In genomic region chr5:140772158-140772557, GRCm38 (mm10) we compare ENCODE assay signal across 9 mouse cellular contexts. TPM values are rescaled to one million over a fixed set of nuclear protein-coding genes. Genes with fewer than 3 reads are reported as not detected.
DNase-seq lines count a peak whose midpoint lies in the region; ATAC-seq and TF ChIP-seq lines count a peak whose summit lies in the region.
"Had no signal": no experiment of that assay in that cellular context is flagged by ENCODE, and none has a peak within 500 bp of the region (broad histone marks: within the 10 kb centered on the region; RNA-seq: fewer than 3 reads in every experiment).

No protein-coding gene starts in this region.

- H3K4me3 ChIP-seq in forebrain, embryonic 10.5 days = no peak overlapping the region
- H3K4me3 ChIP-seq in forebrain, embryonic 16.5 days (replicated peaks; ENCODE audit: low read length) = no peak overlapping the region
- H3K4me3 ChIP-seq in lung, postnatal 0 days (ENCODE audit: low read depth, low read length) = no peak overlapping the region
- no peak overlapping the region for H3K4me3 ChIP-seq in intestine, postnatal 0 days (ENCODE audit: low read depth, low read length)
- H3K4me3 ChIP-seq in olfactory bulb, adult 2 months (ENCODE audit: insufficient read depth, low read depth, low read length) = no peak overlapping the region

- H3K9ac ChIP-seq in forebrain, embryonic 16.5 days (replicated peaks; ENCODE audit: low read depth, low read length) = no peak overlapping the region
- H3K9ac ChIP-seq in lung, postnatal 0 days (replicated peaks; ENCODE audit: low read depth) = no peak overlapping the region
- H3K9ac ChIP-seq in intestine, postnatal 0 days (ENCODE audit: low read depth, low read length) = no peak overlapping the region

- no peak overlapping the region for H3K4me2 ChIP-seq in forebrain, embryonic 16.5 days (ENCODE audit: low read length)
- H3K4me2 ChIP-seq in lung, postnatal 0 days (replicated peaks; ENCODE audit: low read depth, low read length) = no peak overlapping the region
- H3K4me2 ChIP-seq in intestine, postnatal 0 days (replicated peaks; ENCODE audit: low read depth) = no peak overlapping the region

- TF ChIP-seq EP300 in lung, postnatal 0 days (IDR thresholded peaks at IDR 0.05) = no peak

- TF ChIP-seq CTCF in lung, postnatal 0 days (IDR thresholded peaks at IDR 0.05) = no peak
- TF ChIP-seq CTCF in intestine, postnatal 0 days (IDR thresholded peaks at IDR 0.05; ENCODE audit: low read depth) = no peak
- TF ChIP-seq CTCF in olfactory bulb, adult 2 months (IDR thresholded peaks at IDR 0.05; ENCODE audit: insufficient read depth, low read depth, low read length) = no peak

- H3K36me3 ChIP-seq in forebrain, embryonic 10.5 days (replicated peaks) = peaks cover 7% of the 10 kb centered on the region; the same call in 1 of the 2 replicates
- no peaks in the 10 kb centered on the region for H3K36me3 ChIP-seq in forebrain, embryonic 16.5 days (ENCODE audit: control insufficient read depth, insufficient read depth)
- no peaks in the 10 kb centered on the region for H3K36me3 ChIP-seq in lung, postnatal 0 days (ENCODE audit: insufficient read depth, low read length)
- H3K36me3 ChIP-seq in intestine, postnatal 0 days (ENCODE audit: control insufficient read depth, insufficient read depth) = peaks cover 11% of the 10 kb centered on the region

- H3K9me3 ChIP-seq in forebrain, embryonic 10.5 days = no peaks in the 10 kb centered on the region
- no peaks in the 10 kb centered on the region for H3K9me3 ChIP-seq in forebrain, embryonic 16.5 days (ENCODE audit: control insufficient read depth, low read length)
- H3K9me3 ChIP-seq in lung, postnatal 0 days (ENCODE audit: low read length) = no peaks in the 10 kb centered on the region
- H3K9me3 ChIP-seq in intestine, postnatal 0 days (ENCODE audit: control insufficient read depth) = no peaks in the 10 kb centered on the region

- H3K4me1 ChIP-seq in forebrain, embryonic 10.5 days = peaks cover 50% of the 10 kb centered on the region
- peaks cover 21% of the 10 kb centered on the region for H3K4me1 ChIP-seq in forebrain, embryonic 16.5 days (replicated peaks; ENCODE audit: control insufficient read depth, insufficient read depth, low read length)
- peaks cover 9% of the 10 kb centered on the region; the same call in 1 of the 2 replicates for H3K4me1 ChIP-seq in lung, postnatal 0 days (ENCODE audit: insufficient read depth, low read depth, low read length)
- no peaks in the 10 kb centered on the region; the same call in 1 of the 2 replicates for H3K4me1 ChIP-seq in intestine, postnatal 0 days (replicated peaks; ENCODE audit: control insufficient read depth, insufficient read depth, low read length)
- peaks cover 37% of the 10 kb centered on the region for H3K4me1 ChIP-seq in olfactory bulb, adult 2 months (ENCODE audit: control insufficient read depth, insufficient read depth, low read length)

- 84% methylated on average over 7 of the region's 7 CpGs for WGBS in forebrain, embryonic 10.5 days
- WGBS in forebrain, embryonic 16.5 days = 61% methylated on average over 7 of the region's 7 CpGs
- WGBS in lung, postnatal 0 days = 31% methylated on average over 7 of the region's 7 CpGs
- WGBS in intestine, postnatal 0 days = 58% methylated on average over 7 of the region's 7 CpGs
- WGBS in olfactory bulb, adult 2 months = 52% methylated on average over 7 of the region's 7 CpGs

- no peaks in the 10 kb centered on the region for H3K27me3 ChIP-seq in forebrain, embryonic 10.5 days (ENCODE audit: poor library complexity, severe bottlenecking)
- H3K27me3 ChIP-seq in forebrain, embryonic 16.5 days (replicated peaks; ENCODE audit: control insufficient read depth, insufficient read depth, low read length) = no peaks in the 10 kb centered on the region
- no peaks in the 10 kb centered on the region for H3K27me3 ChIP-seq in lung, postnatal 0 days (replicated peaks; ENCODE audit: insufficient read depth, low read length)
- H3K27me3 ChIP-seq in intestine, postnatal 0 days (replicated peaks; ENCODE audit: control insufficient read depth, insufficient read depth, low read length) = no peaks in the 10 kb centered on the region

- ATAC-seq in forebrain, embryonic 16.5 days = no peak
- no peak for ATAC-seq in lung, postnatal 0 days
- ATAC-seq in intestine, postnatal 0 days = no peak

- no peak for TF ChIP-seq POLR2A in olfactory bulb, adult 2 months (IDR thresholded peaks at IDR 0.05; ENCODE audit: insufficient read depth, low read depth, low read length)

- DNase-seq in forebrain, embryonic 10.5 days (ENCODE audit: extremely low spot score, low spot score) = no peak
- no peak for DNase-seq in lung, postnatal 0 days (ENCODE audit: low spot score)
- no peak for DNase-seq in lung, postnatal 36 days
- DNase-seq in spleen, adult 12 weeks (ENCODE audit: low spot score) = no peak
- DNase-seq in adrenal gland, adult 2 months = no peak
- DNase-seq: lung, adult 18-20 months had no signal

- peak overlapping the region; percentile 62; the same call in 1 of the 2 replicates for H3K27ac ChIP-seq in forebrain, embryonic 10.5 days
- H3K27ac ChIP-seq in forebrain, embryonic 16.5 days (ENCODE audit: low read length) = no peak overlapping the region
- peak overlapping the region; percentile 49 for H3K27ac ChIP-seq in lung, postnatal 0 days (ENCODE audit: low read length)
- 0 out of 2 replicates have a peak overlapping the region, but pooled peaks have one; percentile 1 for H3K27ac ChIP-seq in intestine, postnatal 0 days (ENCODE audit: low read depth, low read length)
- 0 out of 2 replicates have a peak overlapping the region, but pooled peaks have one; percentile 25 for H3K27ac ChIP-seq in olfactory bulb, adult 2 months (ENCODE audit: insufficient read depth, low read depth, low read length)

RNA-seq across cellular contexts. Expression of gene Amz1, which starts 48.2 kb away (rescaled TPM):
- 0.63 and 0.66 TPM in 2 replicates for polyA plus RNA-seq in forebrain, embryonic 10.5 days (2016; fragmentation: Nextera tagmentation; extraction: Ambion mirVana)
- polyA plus RNA-seq in forebrain, embryonic 16.5 days (2015; fragmentation: Nextera tagmentation; extraction: Ambion mirVana) = 5.6 and 7.4 TPM in 2 replicates
- polyA plus RNA-seq in lung, postnatal 0 days (2015; fragmentation: Nextera tagmentation; extraction: Ambion mirVana) = 2.7 and 3.3 TPM in 2 replicates
- polyA plus RNA-seq in intestine, postnatal 0 days (2015; fragmentation: Nextera tagmentation; extraction: Ambion mirVana) = 1.2 and 1.3 TPM in 2 replicates
- polyA plus RNA-seq in olfactory bulb, adult 2 months (2012; ENCODE audit: insufficient read depth, insufficient read length, low replicate concordance, missing spikeins) = not detected in 2 replicates
- total RNA-seq in adrenal gland, adult 2 months (2021) = 1 to 10 TPM in 1 of 2 experiments, under 1 TPM in 1; 0.52 to 1.1 TPM
- polyA plus RNA-seq in adrenal gland, adult 2 months (2012; rRNA removed) = 1.5 and 1.6 TPM in 2 replicates

RNA-seq across cellular contexts. Expression of gene Gna12, which starts 58.1 kb away (rescaled TPM):
- polyA plus RNA-seq in forebrain, embryonic 10.5 days (2016; fragmentation: Nextera tagmentation; extraction: Ambion mirVana) = 6.1 and 7.6 TPM in 2 replicates
- 13.5 and 14.4 TPM in 2 replicates for polyA plus RNA-seq in forebrain, embryonic 16.5 days (2015; fragmentation: Nextera tagmentation; extraction: Ambion mirVana)
- polyA plus RNA-seq in lung, postnatal 0 days (2015; fragmentation: Nextera tagmentation; extraction: Ambion mirVana) = 25.4 and 32.0 TPM in 2 replicates
- polyA plus RNA-seq in intestine, postnatal 0 days (2015; fragmentation: Nextera tagmentation; extraction: Ambion mirVana) = 13.8 and 14.4 TPM in 2 replicates
- polyA plus RNA-seq in olfactory bulb, adult 2 months (2012; ENCODE audit: insufficient read depth, insufficient read length, low replicate concordance, missing spikeins) = not detected in 2 replicates
- total RNA-seq in adrenal gland, adult 2 months (2021) = 100 to 1,000 TPM; 116 to 121 TPM
- 153 and 200 TPM in 2 replicates for polyA plus RNA-seq in adrenal gland, adult 2 months (2012; rRNA removed)
